Mouse (Mus musculus) layer of hippocampus, adult 9-10 months (tissue): ENCODE results near the gene Pomt2.

Experiments used
- DNase-seq: peaks from one replicate; pipeline ENCODE4 v3.0.0; 2022; ENCODE audit warnings: low spot score

Gene Pomt2

GRCm38 (mm10) chr12:87127256-87127655 is 20.5 kb downstream of the Pomt2 start:
- no peak for DNase-seq

- no peak for DNase-seq
These were observed 25.7 kb downstream of the Pomt2 start for GRCm38 (mm10) chr12:87121918-87122589.

- no peak for DNase-seq
These were observed 40.3 kb downstream of the Pomt2 start for GRCm38 (mm10) chr12:87107357-87107977.

- DNase-seq, result no peak
These were observed 43.0 kb downstream of the Pomt2 start for GRCm38 (mm10) chr12:87104796-87105195.

GRCm38 (mm10) chr12:87103471-87103870 is 44.3 kb downstream of the Pomt2 start:
- DNase-seq, result no peak

GRCm38 (mm10) chr12:87102165-87102631 is 45.6 kb downstream of the Pomt2 start, which contains the start of gene Ngb:
Gene Ngb (minus strand): TSS chr12:87102539.
- no peak for DNase-seq

- no peak for DNase-seq
These were observed 47.4 kb downstream of the Pomt2 start for GRCm38 (mm10) chr12:87100331-87100730.

- no peak for DNase-seq
These were observed 54.1 kb downstream of the Pomt2 start for GRCm38 (mm10) chr12:87093671-87094070.

- no peak for DNase-seq
These were observed 54.5 kb downstream of the Pomt2 start for GRCm38 (mm10) chr12:87093249-87093648.

- no peak for DNase-seq
These were observed 55.9 kb downstream of the Pomt2 start for GRCm38 (mm10) chr12:87091916-87092315.

- DNase-seq, result no peak
These were observed 58.1 kb downstream of the Pomt2 start for GRCm38 (mm10) chr12:87089701-87090100.

GRCm38 (mm10) chr12:87089255-87089654 is 58.5 kb downstream of the Pomt2 start:
- no peak for DNase-seq

GRCm38 (mm10) chr12:87088331-87088730 is 59.4 kb downstream of the Pomt2 start:
- no peak for DNase-seq

GRCm38 (mm10) chr12:87087236-87087635 is 60.5 kb downstream of the Pomt2 start:
- no peak for DNase-seq

- no peak for DNase-seq
These were observed 65.0 kb downstream of the Pomt2 start for GRCm38 (mm10) chr12:87082797-87083196.

GRCm38 (mm10) chr12:87076610-87077009 is 71.2 kb downstream of the Pomt2 start:
- no peak for DNase-seq

GRCm38 (mm10) chr12:87070520-87070919 is 77.2 kb downstream of the Pomt2 start:
- no peak for DNase-seq

- DNase-seq, result peak; percentile 43
These were observed 81.3 kb downstream of the Pomt2 start for GRCm38 (mm10) chr12:87066429-87066828.

- no peak for DNase-seq
These were observed 82.3 kb downstream of the Pomt2 start for GRCm38 (mm10) chr12:87065446-87065845.

GRCm38 (mm10) chr12:87057066-87057465 is 90.7 kb downstream of the Pomt2 start:
- DNase-seq, result no peak
